Mouse (Mus musculus) hindbrain, embryonic 13.5 days (tissue): ENCODE measurements around the gene Dhrs7b. TPM values are rescaled to one million over a fixed set of nuclear protein-coding genes. Genes with fewer than 3 reads are reported as not detected.
A peak's percentile ranks its signal among the peaks of the same experiment; 100 is the strongest.
"Not testable (repeated sequence)": the region's sequence is repeated elsewhere in the genome, so short reads cannot be mapped to it uniquely, and the experiment has no call there.

Experiments
- ATAC-seq: fragments of 200-750 bp; cut with Nextera tagmentation; 2 replicates; pipeline ENCODE4 v1.8.0; 2017; ENCODE audit warnings: moderate TSS enrichment; ENCODE audit not compliant: low FRiP score
- H3K27ac ChIP-seq: fragments of 300-500 bp; sonication (generic); 2 replicates; pipeline ENCODE4 v1.5.1; 2015; ENCODE audit warnings: inconsistent platforms, mild to moderate bottlenecking, moderate library complexity
- H3K27me3 ChIP-seq: fragments of 300-500 bp; sonication (generic); 2 replicates; pipeline ENCODE4 v1.6.1; 2015; ENCODE audit warnings: mild to moderate bottlenecking, inconsistent platforms
- H3K36me3 ChIP-seq: fragments of 300-500 bp; sonication (generic); 2 replicates; pipeline ENCODE4 v1.6.1; 2015; ENCODE audit warnings: mild to moderate bottlenecking, inconsistent platforms
- H3K4me1 ChIP-seq: fragments of 300-500 bp; sonication (generic); replicated peaks from 2 replicates; pipeline ENCODE4 v1.6.1; 2015; ENCODE audit warnings: inconsistent platforms
- H3K4me2 ChIP-seq: fragments of 300-500 bp; sonication (generic); 2 replicates; pipeline ENCODE4 v1.6.1; 2015; ENCODE audit warnings: inconsistent platforms, mild to moderate bottlenecking, moderate library complexity
- H3K4me3 ChIP-seq: fragments of 300-500 bp; sonication (generic); 2 replicates; pipeline ENCODE4 v1.5.1; 2015; ENCODE audit warnings: mild to moderate bottlenecking, inconsistent platforms
- H3K9ac ChIP-seq: fragments of 300-500 bp; sonication (generic); 2 replicates; pipeline ENCODE4 v1.6.1; 2015; ENCODE audit warnings: mild to moderate bottlenecking, inconsistent platforms
- H3K9me3 ChIP-seq: fragments of 300-500 bp; sonication (generic); 2 replicates; pipeline ENCODE4 v1.6.1; 2016; ENCODE audit warnings: inconsistent platforms
- WGBS: fragments of 180-500 bp; shearing (Covaris S2); methylation state at CpG from one replicate; pipeline ENCODE4 v1.1.7; 2015; 5-methylcytosine and 5-hydroxymethylcytosine counted together
- polyA plus RNA-seq: library from polyadenylated mRNA; unstranded; fragments of >200 nt; fragmentation: Nextera tagmentation; extraction: Ambion mirVana; gene quantifications from 2 replicates; pipeline ENCODE4 v1.2.1, GENCODE M21; 2015

Gene Dhrs7b
- polyA plus RNA-seq, 1 experiment from 2014 or later = 33.3 TPM

- H3K4me3 ChIP-seq = peak within 1 kb of the TSS; percentile 45
- H3K9me3 ChIP-seq, H3K36me3 ChIP-seq, H3K27me3 ChIP-seq, H3K27ac ChIP-seq: not testable (repeated sequence)
- H3K4me2 ChIP-seq = peak within 1 kb of the TSS; percentile 81
- WGBS = 36% methylated on average over 6 of the region's 6 CpGs
- ATAC-seq = 0 out of 2 replicates have a peak, but pooled peaks have one; percentile 10
- peaks cover 21% of the 10 kb centered on the region for H3K4me1 ChIP-seq
- peak within 1 kb of the TSS; percentile 30; the same call in 1 of the 2 replicates for H3K9ac ChIP-seq
Observed at GRCm38 (mm10) chr11:60811618-60812017, 18.8 kb upstream of the Dhrs7b start, which contains the start of gene Shmt1. Gene Shmt1, minus strand, starts transcription at chr11:60811718.

GRCm38 (mm10) chr11:60816398-60816797, 14.0 kb upstream of the Dhrs7b start:
- no peak for ATAC-seq
- H3K27ac ChIP-seq = no peak overlapping the region
- H3K4me2 ChIP-seq = no peak overlapping the region
- H3K4me1 ChIP-seq = no peaks in the 10 kb centered on the region
- no peaks in the 10 kb centered on the region for H3K36me3 ChIP-seq
- H3K9me3 ChIP-seq = no peaks in the 10 kb centered on the region
- WGBS = 80% methylated on average over 5 of the region's 5 CpGs
- no peak overlapping the region for H3K4me3 ChIP-seq
- H3K9ac ChIP-seq = no peak overlapping the region
- no peaks in the 10 kb centered on the region for H3K27me3 ChIP-seq

- ATAC-seq = no peak
- H3K4me3 ChIP-seq = no peak overlapping the region
- H3K27me3 ChIP-seq = 0 out of 2 replicates have a peak, but pooled peaks cover 6% of the 10 kb centered on the region
- H3K27ac ChIP-seq = no peak overlapping the region
- H3K36me3 ChIP-seq = no peaks in the 10 kb centered on the region
- no peak overlapping the region for H3K4me2 ChIP-seq
- H3K9ac ChIP-seq = no peak overlapping the region
- 73% methylated on average over 2 of the region's 2 CpGs for WGBS
- H3K4me1 ChIP-seq = no peaks in the 10 kb centered on the region
- H3K9me3 ChIP-seq = no peaks in the 10 kb centered on the region
Observed at GRCm38 (mm10) chr11:60823771-60824170, 6.7 kb upstream of the Dhrs7b start.

- H3K4me2 ChIP-seq = no peak overlapping the region
- no peak for ATAC-seq
- H3K9me3 ChIP-seq = no peaks in the 10 kb centered on the region
- no peaks in the 10 kb centered on the region for H3K36me3 ChIP-seq
- H3K4me1 ChIP-seq = no peaks in the 10 kb centered on the region
- no peak overlapping the region for H3K27ac ChIP-seq
- H3K9ac ChIP-seq = no peak overlapping the region
- no peak overlapping the region for H3K4me3 ChIP-seq
- 0 out of 2 replicates have a peak, but pooled peaks cover 10% of the 10 kb centered on the region for H3K27me3 ChIP-seq
- 81% methylated on average over 3 of the region's 3 CpGs for WGBS
Observed at GRCm38 (mm10) chr11:60825191-60825590, 5.2 kb upstream of the Dhrs7b start.

- Histone ChIP-seq H3K27me3 (0 out of 2 replicates have a peak, but pooled peaks cover 10% of the 10 kb centered on the region), H3K4me3 (no peak overlapping the region), H3K4me1 (peaks cover 7% of the 10 kb centered on the region), H3K36me3 (no peaks in the 10 kb centered on the region), H3K9me3 (no peaks in the 10 kb centered on the region), H3K4me2 (no peak overlapping the region), H3K9ac (no peak overlapping the region), H3K27ac (no peak overlapping the region)
- WGBS = 56% methylated on average over 1 of the region's 1 CpGs
- no peak for ATAC-seq
Observed at GRCm38 (mm10) chr11:60826700-60827099, 3.7 kb upstream of the Dhrs7b start.

GRCm38 (mm10) chr11:60827241-60827945, 3.0 kb upstream of the Dhrs7b start:
- no peaks in the 10 kb centered on the region for H3K36me3 ChIP-seq
- H3K27me3 ChIP-seq = 0 out of 2 replicates have a peak, but pooled peaks cover 10% of the 10 kb centered on the region
- no peak overlapping the region for H3K4me2 ChIP-seq
- H3K9me3 ChIP-seq = no peaks in the 10 kb centered on the region
- H3K9ac ChIP-seq = no peak overlapping the region
- ATAC-seq = no peak
- WGBS = 54% methylated on average over 4 of the region's 4 CpGs
- H3K4me3 ChIP-seq = no peak overlapping the region
- H3K4me1 ChIP-seq = peaks cover 7% of the 10 kb centered on the region
- H3K27ac ChIP-seq = no peak overlapping the region

GRCm38 (mm10) chr11:60828903-60829302, 1.5 kb upstream of the Dhrs7b start:
- Histone ChIP-seq H3K36me3 (no peaks in the 10 kb centered on the region), H3K27ac (no peak overlapping the region), H3K4me1 (peaks cover 7% of the 10 kb centered on the region), H3K9me3 (no peaks in the 10 kb centered on the region), H3K27me3 (0 out of 2 replicates have a peak, but pooled peaks cover 10% of the 10 kb centered on the region), H3K4me2 (no peak overlapping the region), H3K4me3 (no peak overlapping the region), H3K9ac (no peak overlapping the region)
- WGBS = 34% methylated on average over 2 of the region's 2 CpGs
- ATAC-seq = no peak

GRCm38 (mm10) chr11:60836897-60837296, 6.5 kb downstream of the Dhrs7b start:
- WGBS = 97% methylated on average over 6 of the region's 6 CpGs
- no peak overlapping the region for H3K4me3 ChIP-seq
- ATAC-seq = no peak
- no peaks in the 10 kb centered on the region for H3K4me1 ChIP-seq
- H3K9me3 ChIP-seq = no peaks in the 10 kb centered on the region
- H3K27me3 ChIP-seq = no peaks in the 10 kb centered on the region
- no peak overlapping the region for H3K27ac ChIP-seq
- 0 out of 2 replicates have a peak, but pooled peaks cover 2% of the 10 kb centered on the region for H3K36me3 ChIP-seq
- no peak overlapping the region for H3K4me2 ChIP-seq
- H3K9ac ChIP-seq = no peak overlapping the region

- Histone ChIP-seq H3K4me2 (no peak overlapping the region), H3K36me3 (0 out of 2 replicates have a peak, but pooled peaks cover 2% of the 10 kb centered on the region), H3K9ac (no peak overlapping the region), H3K27me3 (no peaks in the 10 kb centered on the region), H3K4me1 (0 out of 2 replicates have a peak, but pooled peaks cover 2% of the 10 kb centered on the region), H3K4me3 (no peak overlapping the region), H3K9me3 (no peaks in the 10 kb centered on the region), H3K27ac (no peak overlapping the region)
- no peak for ATAC-seq
- WGBS = 91% methylated on average over 10 of the region's 10 CpGs
Observed at GRCm38 (mm10) chr11:60837644-60838406, 7.4 kb downstream of the Dhrs7b start.

GRCm38 (mm10) chr11:60841467-60842200, 11.2 kb downstream of the Dhrs7b start:
- Histone ChIP-seq H3K36me3 (peaks cover 27% of the 10 kb centered on the region), H3K4me1 (0 out of 2 replicates have a peak, but pooled peaks cover 4% of the 10 kb centered on the region), H3K4me3 (no peak overlapping the region), H3K4me2 (no peak overlapping the region), H3K27me3 (no peaks in the 10 kb centered on the region), H3K9me3 (no peaks in the 10 kb centered on the region), H3K27ac (no peak overlapping the region), H3K9ac (no peak overlapping the region)
- no peak for ATAC-seq
- 86% methylated on average over 12 of the region's 12 CpGs for WGBS

GRCm38 (mm10) chr11:60843412-60843811, 13.0 kb downstream of the Dhrs7b start:
- no peak overlapping the region for H3K9ac ChIP-seq
- peaks cover 35% of the 10 kb centered on the region for H3K36me3 ChIP-seq
- H3K4me2 ChIP-seq = no peak overlapping the region
- H3K27ac ChIP-seq = no peak overlapping the region
- ATAC-seq = no peak
- H3K27me3 ChIP-seq = no peaks in the 10 kb centered on the region
- H3K9me3 ChIP-seq = no peaks in the 10 kb centered on the region
- 0 out of 2 replicates have a peak, but pooled peaks cover 4% of the 10 kb centered on the region for H3K4me1 ChIP-seq
- H3K4me3 ChIP-seq = no peak overlapping the region
- WGBS = 90% methylated on average over 5 of the region's 5 CpGs

GRCm38 (mm10) chr11:60845415-60845814, 15.0 kb downstream of the Dhrs7b start:
- Histone ChIP-seq H3K4me1 (0 out of 2 replicates have a peak, but pooled peaks cover 4% of the 10 kb centered on the region), H3K9ac (no peak overlapping the region), H3K4me2 (no peak overlapping the region), H3K4me3 (no peak overlapping the region), H3K9me3 (no peaks in the 10 kb centered on the region), H3K36me3 (peaks cover 48% of the 10 kb centered on the region), H3K27me3 (no peaks in the 10 kb centered on the region), H3K27ac (no peak overlapping the region)
- 93% methylated on average over 5 of the region's 5 CpGs for whole genome bisulfite sequencing
- no peak for ATAC-seq
